ENCODE assay signal across 9 mouse cellular contexts in the genomic region with DNA sequence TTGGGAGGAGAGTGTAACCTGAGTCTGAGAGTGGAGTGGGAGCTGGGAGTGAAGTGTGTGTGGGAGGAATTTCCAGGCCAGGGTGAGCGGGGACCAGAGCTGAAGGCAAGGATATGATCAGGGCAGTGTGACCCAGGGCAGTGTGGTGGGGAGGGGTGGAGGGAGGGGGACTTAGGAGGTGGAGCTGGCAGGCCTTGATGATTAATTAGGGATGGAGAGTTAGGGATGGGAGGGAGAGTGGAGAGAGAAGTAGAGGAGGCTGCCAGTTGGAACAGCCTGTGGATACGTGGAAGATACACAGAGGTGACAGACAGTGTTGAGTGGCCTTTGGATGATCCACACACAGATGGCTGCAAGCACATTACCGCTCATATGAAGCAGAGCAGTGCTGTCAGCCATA. TPM values are rescaled to one million over a fixed set of nuclear protein-coding genes. Genes with fewer than 3 reads are reported as not detected.
DNase-seq lines count a peak whose midpoint lies in the region; ATAC-seq and TF ChIP-seq lines count a peak whose summit lies in the region.
"Had no signal": no experiment of that assay in that cellular context is flagged by ENCODE, and none has a peak within 500 bp of the region (broad histone marks: within the 10 kb centered on the region; RNA-seq: fewer than 3 reads in every experiment).

No protein-coding gene starts in this region.

- H3K4me3 ChIP-seq in heart, embryonic 16.5 days (ENCODE audit: low read length): no peak overlapping the region
- no peak overlapping the region for H3K4me3 ChIP-seq in embryonic facial prominence, embryonic 15.5 days (replicated peaks)
- H3K4me3 ChIP-seq in hindbrain, embryonic 16.5 days (ENCODE audit: low read length): no peak overlapping the region
- no peak overlapping the region for H3K4me3 ChIP-seq in cerebellum, adult 2 months (replicated peaks; ENCODE audit: insufficient read depth, low read depth, low read length)
- H3K4me3 ChIP-seq: limb, embryonic 15.5 days had no signal

- peak; percentile 61 for ATAC-seq in heart, embryonic 16.5 days (replicated peaks; ENCODE audit: extremely low read depth, insufficient read depth, low FRiP score)
- ATAC-seq in embryonic facial prominence, embryonic 15.5 days (ENCODE audit: insufficient number of reproducible peaks, low FRiP score, low TSS enrichment, low read depth): 0 out of 2 replicates have a peak, but pooled peaks have one; percentile 19
- ATAC-seq in hindbrain, embryonic 16.5 days: peak; percentile 75

- TF ChIP-seq POLR2A in cerebellum, adult 2 months (IDR thresholded peaks at IDR 0.05; ENCODE audit: borderline replicate concordance, insufficient read depth, low read length): no peak

- H3K36me3 ChIP-seq in heart, embryonic 16.5 days (ENCODE audit: control insufficient read depth, insufficient read depth): peaks cover 6% of the 10 kb centered on the region; the same call in 1 of the 2 replicates
- no peaks in the 10 kb centered on the region for H3K36me3 ChIP-seq in embryonic facial prominence, embryonic 15.5 days
- H3K36me3 ChIP-seq in hindbrain, embryonic 16.5 days (ENCODE audit: control insufficient read depth, insufficient read depth, low read length): no peaks in the 10 kb centered on the region
- H3K36me3 ChIP-seq: limb, embryonic 15.5 days had no signal

- 20% methylated on average over 3 of the region's 3 CpGs for WGBS in heart, embryonic 16.5 days
- 29% methylated on average over 3 of the region's 3 CpGs for WGBS in embryonic facial prominence, embryonic 15.5 days
- WGBS in hindbrain, embryonic 16.5 days: 41% methylated on average over 3 of the region's 3 CpGs
- 49% methylated on average over 3 of the region's 3 CpGs for WGBS in cerebellum, adult 2 months

- H3K9me3 ChIP-seq in heart, embryonic 16.5 days (replicated peaks; ENCODE audit: control insufficient read depth, low read length): no peaks in the 10 kb centered on the region
- no peaks in the 10 kb centered on the region for H3K9me3 ChIP-seq in embryonic facial prominence, embryonic 15.5 days (replicated peaks)
- no peaks in the 10 kb centered on the region for H3K9me3 ChIP-seq in hindbrain, embryonic 16.5 days (ENCODE audit: control insufficient read depth, low read length)
- H3K9me3 ChIP-seq: limb, embryonic 15.5 days had no signal

- peaks cover 56% of the 10 kb centered on the region for H3K4me1 ChIP-seq in heart, embryonic 16.5 days (ENCODE audit: control insufficient read depth, insufficient read depth, low read length)
- H3K4me1 ChIP-seq in embryonic facial prominence, embryonic 15.5 days: peaks cover 55% of the 10 kb centered on the region
- H3K4me1 ChIP-seq in hindbrain, embryonic 16.5 days (ENCODE audit: control insufficient read depth, insufficient read depth, low read depth, low read length): peaks cover 35% of the 10 kb centered on the region
- H3K4me1 ChIP-seq in cerebellum, adult 2 months (ENCODE audit: control insufficient read depth, insufficient read depth, low read length): peaks cover under 1% of the 10 kb centered on the region; the same call in 1 of the 2 replicates

- H3K27ac ChIP-seq in heart, embryonic 16.5 days (ENCODE audit: low read length): peak overlapping the region; percentile 80
- H3K27ac ChIP-seq in embryonic facial prominence, embryonic 15.5 days (replicated peaks): no peak overlapping the region
- H3K27ac ChIP-seq in hindbrain, embryonic 16.5 days (ENCODE audit: low read depth, low read length): 0 out of 2 replicates have a peak overlapping the region, but pooled peaks have one; percentile 36
- no peak overlapping the region for H3K27ac ChIP-seq in cerebellum, adult 2 months (ENCODE audit: insufficient read depth, low read length)
- H3K27ac ChIP-seq: limb, embryonic 15.5 days had no signal

- H3K4me2 ChIP-seq in heart, embryonic 16.5 days (ENCODE audit: low read depth, low read length): peak overlapping the region; percentile 5
- H3K4me2 ChIP-seq in embryonic facial prominence, embryonic 15.5 days (replicated peaks): no peak overlapping the region
- H3K4me2 ChIP-seq in hindbrain, embryonic 16.5 days (ENCODE audit: low read length): no peak overlapping the region
- H3K4me2 ChIP-seq: limb, embryonic 15.5 days had no signal

- H3K27me3 ChIP-seq in heart, embryonic 16.5 days (ENCODE audit: control insufficient read depth, insufficient read depth, low read length): no peaks in the 10 kb centered on the region
- no peaks in the 10 kb centered on the region for H3K27me3 ChIP-seq in embryonic facial prominence, embryonic 15.5 days
- H3K27me3 ChIP-seq in hindbrain, embryonic 16.5 days (replicated peaks; ENCODE audit: control insufficient read depth, insufficient read depth, low read length): no peaks in the 10 kb centered on the region
- no peaks in the 10 kb centered on the region for H3K27me3 ChIP-seq in cerebellum, adult 2 months (ENCODE audit: control insufficient read depth, insufficient read depth, low read length)
- H3K27me3 ChIP-seq: limb, embryonic 15.5 days had no signal

- no peak for DNase-seq in heart, adult 11 months
- DNase-seq in MN1 (ENCODE audit: low spot score): peak; percentile 27
- no peak for DNase-seq in thymus, postnatal 25 days
- DNase-seq in cerebellum, adult 2 months: no peak
- no peak for DNase-seq in B cell, adult 2 months

- no peak for TF ChIP-seq CTCF in cerebellum, adult 2 months (IDR thresholded peaks at IDR 0.05; ENCODE audit: borderline replicate concordance, insufficient read depth, low read depth, low read length)

- no peak overlapping the region for H3K9ac ChIP-seq in heart, embryonic 16.5 days (ENCODE audit: low read length)
- H3K9ac ChIP-seq in embryonic facial prominence, embryonic 15.5 days: no peak overlapping the region
- no peak overlapping the region for H3K9ac ChIP-seq in hindbrain, embryonic 16.5 days (ENCODE audit: low read depth, low read length)
- H3K9ac ChIP-seq: limb, embryonic 15.5 days had no signal

RNA-seq across cellular contexts. Expression of a gene that starts 38.1 kb away (rescaled TPM):
- polyA plus RNA-seq in heart, embryonic 16.5 days (2015; fragmentation: Nextera tagmentation; extraction: Ambion mirVana): 7.2 and 8.3 TPM in 2 replicates
- polyA plus RNA-seq in embryonic facial prominence, embryonic 15.5 days (2015; fragmentation: Nextera tagmentation; extraction: Ambion mirVana): 12.4 and 12.9 TPM in 2 replicates
- 4.7 and 7.2 TPM in 2 replicates for polyA plus RNA-seq in hindbrain, embryonic 16.5 days (2015; fragmentation: Nextera tagmentation; extraction: Ambion mirVana)
- 12.6 and 12.8 TPM in 2 replicates for polyA plus RNA-seq in cerebellum, adult 2 months (2012; rRNA removed)

Comparison
In these comparisons a context has a peak if more than half of its experiments do, and no peak if none do; other contexts are left out.
1. ATAC-seq: peak in every context shown above with its lines; median percentile 75 in hindbrain, embryonic 16.5 days; 61 in heart, embryonic 16.5 days; 19 in embryonic facial prominence, embryonic 15.5 days.
2. H3K27ac ChIP-seq: peak in heart, embryonic 16.5 days (single experiment) and hindbrain, embryonic 16.5 days (single experiment); none in embryonic facial prominence, embryonic 15.5 days (single experiment) and cerebellum, adult 2 months (single experiment).